Mouse (Mus musculus): ENCODE results near the gene Spata25.

Gene Spata25

GRCm38 (mm10) chr2:164828437-164828836, at the start of gene Spata25:
Gene Spata25 (minus strand): TSS chr2:164828537.
- TF ChIP-seq GATA4 (IDR thresholded peaks at IDR 0.05; ENCODE audit: insufficient replicate concordance, low read length): no peak

DNA sequence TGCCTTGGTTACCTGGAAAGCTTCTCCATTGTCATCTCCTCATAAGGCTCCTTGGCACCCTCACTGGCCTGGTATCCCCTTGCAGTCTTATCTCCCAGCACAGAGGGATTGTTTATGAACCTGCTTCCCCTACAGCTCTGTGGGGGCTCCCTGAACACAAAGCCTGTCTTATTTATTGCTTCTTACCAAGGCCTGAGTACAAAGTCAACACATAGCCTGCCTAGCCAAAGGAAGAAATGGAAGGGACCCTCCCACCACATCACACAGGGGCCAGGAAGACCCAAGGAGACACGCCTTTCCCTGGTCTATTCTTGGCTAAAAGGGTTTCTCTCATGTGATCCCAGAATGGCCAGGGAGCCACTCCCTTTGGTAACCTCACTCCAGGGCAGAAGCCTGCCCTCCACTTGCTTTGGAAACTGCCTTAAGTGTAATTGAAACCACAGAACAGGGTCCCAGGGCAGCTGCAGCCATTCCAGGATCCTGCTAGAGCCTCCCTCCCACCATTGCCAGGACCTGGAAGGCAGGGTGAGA, 46.0 kb upstream of the Spata25 start:
- no peak for TF ChIP-seq GATA4 (IDR thresholded peaks at IDR 0.05; ENCODE audit: insufficient replicate concordance, low read length)

- TF ChIP-seq GATA4 (IDR thresholded peaks at IDR 0.05; ENCODE audit: insufficient replicate concordance, low read length): no peak
These were observed 45.3 kb upstream of the Spata25 start for GRCm38 (mm10) chr2:164873621-164874020.

DNA sequence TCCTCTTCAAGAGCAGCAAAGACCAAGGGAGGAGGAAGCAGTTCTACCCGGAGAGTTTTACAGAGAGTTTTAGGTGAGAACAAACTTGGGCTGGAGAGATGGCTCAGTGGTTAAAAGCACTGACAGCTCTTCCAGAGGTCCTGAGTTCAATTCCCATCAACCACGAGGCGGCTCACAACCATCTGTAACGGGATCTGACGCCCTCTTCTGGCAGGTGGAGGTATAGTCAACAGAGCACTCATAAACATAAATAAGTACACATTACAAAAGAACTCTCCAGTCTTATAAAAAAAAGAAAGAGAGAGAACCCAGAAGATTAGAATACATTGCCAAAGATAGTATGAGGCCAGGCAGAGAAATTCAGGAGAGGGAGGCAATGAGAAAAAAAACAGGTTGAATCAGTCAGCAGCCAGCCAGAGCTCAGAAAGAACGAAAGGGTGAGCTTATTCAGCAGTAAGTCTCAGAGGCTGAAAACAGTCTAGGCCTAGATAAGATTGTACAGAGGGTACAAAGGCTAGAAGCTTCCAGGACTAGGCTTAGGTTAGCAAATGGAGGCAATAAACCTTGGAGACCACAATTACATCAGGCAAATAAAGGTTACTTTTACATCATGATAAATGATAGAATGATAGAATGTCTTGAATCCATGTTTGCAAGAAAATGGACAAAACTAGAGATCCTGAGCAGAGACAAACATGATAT, 43.4 kb upstream of the Spata25 start:
- no peak for TF ChIP-seq GATA4 (IDR thresholded peaks at IDR 0.05; ENCODE audit: insufficient replicate concordance, low read length)

GRCm38 (mm10) chr2:164868491-164868890, 40.2 kb upstream of the Spata25 start:
- no peak for TF ChIP-seq GATA4 (IDR thresholded peaks at IDR 0.05; ENCODE audit: insufficient replicate concordance, low read length)

DNA sequence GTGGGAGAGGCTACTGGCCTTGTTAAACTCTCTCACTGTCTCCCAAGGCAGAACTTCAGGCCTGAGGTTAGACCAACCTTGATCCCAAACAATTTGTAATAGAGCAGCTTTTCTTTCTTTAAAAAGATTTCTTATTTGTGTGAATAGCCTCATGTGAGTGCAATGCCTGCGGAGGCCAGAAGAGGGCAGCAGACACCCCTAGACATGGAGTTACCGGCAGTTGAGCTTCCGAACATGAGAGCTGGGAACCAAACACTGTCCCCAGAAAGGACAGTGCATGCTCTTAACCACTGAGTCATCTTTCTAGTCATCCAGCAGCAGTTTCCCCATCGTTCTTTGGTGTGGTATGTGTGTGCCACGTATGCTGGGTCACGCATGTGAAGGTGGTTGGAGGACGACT, 39.2 kb upstream of the Spata25 start:
- no peak for TF ChIP-seq GATA4 (IDR thresholded peaks at IDR 0.05; ENCODE audit: insufficient replicate concordance, low read length)

DNA sequence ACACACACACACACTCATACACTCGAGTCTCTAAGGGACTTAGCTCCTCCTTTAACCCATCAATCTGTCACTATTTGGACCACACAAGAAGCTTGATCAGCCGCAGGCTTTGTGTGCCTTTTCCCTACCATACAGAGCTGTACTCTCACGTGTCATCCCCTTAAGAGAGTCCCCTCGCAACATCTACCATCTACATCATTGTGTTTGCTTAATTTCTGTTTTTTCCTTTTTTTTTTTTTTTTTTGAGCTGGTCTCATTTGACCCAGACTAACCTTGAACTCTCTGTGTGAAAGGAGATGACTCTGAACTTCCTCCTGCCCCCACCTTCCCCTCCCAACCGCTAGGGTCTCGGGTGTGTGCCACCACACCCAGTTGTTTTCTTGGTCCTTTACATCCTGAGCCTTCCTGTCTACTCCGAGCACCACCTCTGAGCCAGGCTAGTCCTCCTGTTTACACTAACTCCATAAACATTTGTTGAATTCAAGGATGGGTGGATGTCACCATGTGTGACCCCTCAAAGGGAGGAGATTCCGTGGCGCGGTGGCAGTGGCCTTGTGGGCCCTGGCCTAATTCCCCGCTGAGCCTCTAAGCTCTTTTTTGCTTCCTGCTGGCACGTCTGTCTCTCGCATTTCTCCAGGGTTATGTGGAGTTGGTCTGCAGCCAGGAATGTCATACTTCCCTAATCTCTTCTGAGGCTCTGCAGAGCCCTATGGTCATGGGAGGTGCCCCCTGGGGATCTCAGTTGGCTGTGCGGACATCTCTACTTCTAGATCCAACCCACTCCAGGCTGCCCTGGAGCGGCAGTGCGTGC, 38.6 kb upstream of the Spata25 start:
- TF ChIP-seq GATA4 (IDR thresholded peaks at IDR 0.05; ENCODE audit: insufficient replicate concordance, low read length): no peak; the same call in 1 of the 2 replicates

DNA sequence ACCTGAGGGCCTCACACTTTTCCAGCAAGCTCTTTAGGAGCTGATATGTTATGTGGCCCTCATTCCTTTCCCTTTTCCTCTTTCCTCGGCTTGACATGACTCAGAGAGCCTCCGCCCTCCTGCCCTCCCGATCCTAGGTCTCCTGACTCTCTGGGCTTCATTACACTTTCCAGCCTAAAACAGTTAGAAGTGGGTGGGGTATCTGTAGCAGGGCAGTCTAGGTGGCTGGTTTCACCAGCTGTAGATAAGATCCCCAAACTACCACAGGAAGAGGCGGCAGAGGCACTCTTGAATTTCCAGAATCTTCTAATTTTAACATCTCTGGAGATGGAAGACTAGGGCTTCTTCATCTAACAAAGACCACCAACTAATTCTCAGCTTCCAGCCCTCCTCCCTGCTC, 36.3 kb upstream of the Spata25 start:
- TF ChIP-seq GATA4 (IDR thresholded peaks at IDR 0.05; ENCODE audit: insufficient replicate concordance, low read length): no peak

DNA sequence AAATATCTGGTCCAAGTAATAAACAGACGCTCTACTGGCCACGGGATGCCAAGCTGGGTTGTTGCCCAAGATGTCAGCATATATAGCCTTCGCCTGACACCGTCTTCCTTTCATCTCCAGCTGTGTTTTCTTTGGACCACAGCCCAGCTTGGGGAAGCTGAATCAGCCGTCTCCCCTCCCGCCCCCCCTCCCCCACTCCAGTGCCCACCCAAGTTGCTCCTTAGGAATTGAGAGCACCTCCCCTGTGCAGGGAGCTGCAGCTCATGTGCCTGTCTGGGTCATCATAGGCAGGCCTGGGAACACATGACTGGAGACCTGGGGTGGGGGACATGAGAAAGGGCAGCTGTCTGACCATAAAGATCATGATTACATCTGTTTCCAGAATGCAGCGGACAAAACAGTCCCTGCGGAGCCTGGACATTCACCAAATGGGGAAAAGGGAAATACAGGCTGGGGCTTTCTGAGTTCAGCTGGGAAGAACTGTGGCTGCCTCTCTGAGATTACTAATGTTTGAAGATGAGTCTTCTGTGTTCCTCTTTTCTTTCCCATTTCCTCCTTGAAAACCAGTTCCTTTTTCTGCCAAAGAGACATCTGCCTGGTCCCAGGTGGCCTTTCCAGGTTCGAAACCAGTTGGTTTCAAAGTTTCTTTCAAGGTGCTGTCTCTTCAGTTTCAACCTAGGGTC, 34.0 kb upstream of the Spata25 start:
- TF ChIP-seq GATA4 (IDR thresholded peaks at IDR 0.05; ENCODE audit: insufficient replicate concordance, low read length): no peak

GRCm38 (mm10) chr2:164861094-164861493, 32.8 kb upstream of the Spata25 start:
- TF ChIP-seq GATA4 (IDR thresholded peaks at IDR 0.05; ENCODE audit: insufficient replicate concordance, low read length): no peak

DNA sequence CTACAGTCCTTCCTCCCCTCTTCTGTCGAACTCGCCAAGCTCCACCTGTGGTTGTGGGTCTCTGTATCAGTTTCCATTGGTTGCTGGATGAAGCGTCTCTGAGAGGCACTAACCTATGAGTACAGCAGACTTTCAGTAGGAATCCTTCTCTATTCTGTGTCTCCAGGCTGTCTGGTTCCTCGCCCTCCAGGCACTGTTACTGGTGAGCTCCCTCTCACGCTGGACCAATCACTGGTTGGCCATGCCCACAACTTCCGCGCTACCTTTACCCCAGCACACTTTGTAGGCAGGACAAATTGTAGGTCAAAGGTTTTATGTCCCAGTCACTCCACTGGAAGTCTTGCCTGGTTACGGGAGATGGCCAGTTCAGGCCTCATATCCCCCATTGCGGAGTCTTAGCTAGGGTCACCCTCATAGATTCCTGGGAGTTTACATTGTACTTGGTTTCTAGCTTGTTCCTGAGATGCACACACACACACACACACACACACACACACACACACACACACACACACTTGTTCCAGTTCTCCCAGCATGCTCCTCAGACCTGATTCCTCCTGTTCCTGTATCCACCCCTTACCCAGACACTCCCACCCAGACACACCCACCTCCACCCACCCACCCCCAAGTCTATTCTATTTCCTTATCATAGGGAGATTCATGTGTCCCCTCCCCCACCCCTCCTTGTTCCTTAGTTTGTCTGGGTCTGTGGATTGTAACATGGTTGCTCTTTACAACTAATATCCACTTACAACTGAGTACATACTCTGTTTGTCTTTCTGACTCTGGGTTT, 31.5 kb upstream of the Spata25 start:
- TF ChIP-seq GATA4 (IDR thresholded peaks at IDR 0.05; ENCODE audit: insufficient replicate concordance, low read length): no peak

DNA sequence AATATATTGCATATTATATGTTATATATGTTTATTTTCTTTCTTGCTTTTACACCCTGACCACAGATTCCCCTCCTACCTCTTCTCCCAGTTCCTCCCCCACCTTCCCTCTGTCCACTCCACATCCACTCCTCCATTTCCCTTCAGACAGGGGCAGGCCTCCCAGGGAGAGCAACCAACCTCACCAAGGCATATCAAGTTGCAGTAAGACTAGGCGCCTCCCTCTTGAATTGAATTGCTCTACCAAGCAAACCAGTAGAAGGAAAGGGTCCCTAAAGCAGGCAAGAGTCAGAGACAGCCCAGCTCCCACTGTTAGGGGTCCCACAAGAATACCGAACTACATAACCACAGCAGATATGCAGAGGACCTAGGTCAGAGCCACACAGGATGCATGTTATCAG, 30.8 kb upstream of the Spata25 start:
- TF ChIP-seq GATA4 (IDR thresholded peaks at IDR 0.05; ENCODE audit: insufficient replicate concordance, low read length): no peak

GRCm38 (mm10) chr2:164857842-164858553, 29.7 kb upstream of the Spata25 start:
- no peak for TF ChIP-seq GATA4 (IDR thresholded peaks at IDR 0.05; ENCODE audit: insufficient replicate concordance, low read length)

DNA sequence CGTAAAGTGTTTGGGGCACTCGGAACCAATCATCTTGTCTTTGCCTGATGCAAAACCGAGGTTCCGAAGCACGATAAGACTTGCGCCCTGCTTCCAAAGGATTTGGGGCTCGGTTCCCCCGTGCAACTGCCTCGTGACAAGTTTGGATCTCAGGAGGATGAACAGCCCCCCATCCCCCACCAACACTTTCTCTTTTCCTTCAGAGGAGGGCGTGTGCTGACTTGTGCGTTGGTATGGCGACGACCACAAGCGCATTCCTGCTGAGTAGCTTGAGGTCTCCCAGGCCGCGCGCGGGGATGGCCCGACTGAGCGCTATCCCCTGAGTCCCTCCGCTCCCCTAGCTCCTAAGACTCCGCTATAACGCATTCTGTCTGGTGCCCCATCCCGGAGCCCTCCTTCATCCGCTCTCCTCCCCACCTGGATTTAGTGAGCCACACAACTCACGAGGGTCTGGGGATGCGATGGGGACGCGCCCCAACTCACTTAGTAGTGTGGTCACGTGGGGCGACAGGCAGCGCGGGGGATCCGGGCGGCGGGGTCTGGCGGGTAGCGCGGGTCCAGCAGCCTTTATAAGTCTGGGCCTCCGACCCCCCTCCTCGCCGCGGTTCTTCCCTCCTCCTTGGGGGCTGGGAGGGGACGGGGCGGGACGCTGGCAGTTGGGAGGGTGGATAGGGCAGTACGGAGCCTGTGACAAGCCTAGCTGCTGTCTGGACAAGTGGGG, 28.9 kb upstream of the Spata25 start, which contains the start of gene Pltp:
Pltp (minus strand) TSS at position 611 of the 721 bp plus-strand sequence.
- no peak for TF ChIP-seq GATA4 (IDR thresholded peaks at IDR 0.05; ENCODE audit: insufficient replicate concordance, low read length)
